Mouse (Mus musculus): ENCODE results near the gene Calm2. TPM values are rescaled to one million over a fixed set of nuclear protein-coding genes. Genes with fewer than 3 reads are reported as not detected.
A peak's percentile ranks its signal among the peaks of the same experiment; 100 is the strongest.

Gene Calm2
- polyA plus RNA-seq, 1 experiment from 2014 or later: 951 TPM

DNA sequence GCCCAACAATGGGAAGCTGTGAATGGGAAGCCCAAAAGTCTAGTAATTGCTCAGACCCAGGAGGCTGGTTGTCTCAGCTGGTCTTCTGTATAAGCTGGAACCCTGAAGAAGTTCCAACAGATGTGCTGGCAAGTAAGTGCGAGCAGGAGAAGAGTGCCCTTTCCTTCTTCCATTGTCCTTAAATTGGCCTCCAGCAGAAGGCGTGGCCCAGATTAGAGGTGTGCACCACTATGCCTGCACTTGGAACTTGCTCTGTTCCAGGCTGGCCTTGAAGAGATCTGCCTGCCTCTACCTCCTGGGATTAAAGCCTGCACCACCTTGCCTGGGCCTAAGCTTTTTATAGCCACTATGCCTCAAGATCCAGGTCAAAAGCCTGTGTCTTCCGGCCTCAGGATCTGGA lies 7.4 kb upstream of the Calm2 start:
- no peak overlapping the region for H3K4me2 ChIP-seq (replicated peaks; ENCODE audit: low read depth, low read length)
- no peak overlapping the region for H3K4me3 ChIP-seq (ENCODE audit: low read depth, low read length)
- H3K36me3 ChIP-seq (ENCODE audit: control insufficient read depth, insufficient read depth, low read length): no peaks in the 10 kb centered on the region
- no peaks in the 10 kb centered on the region for H3K27me3 ChIP-seq (ENCODE audit: control insufficient read depth, insufficient read depth, low read length)
- no peak overlapping the region for H3K9ac ChIP-seq (replicated peaks; ENCODE audit: low read depth, low read length)
- H3K4me1 ChIP-seq (ENCODE audit: control insufficient read depth, insufficient read depth, low read length): peaks cover 8% of the 10 kb centered on the region
- ATAC-seq (ENCODE audit: insufficient number of reproducible peaks, insufficient read depth, low FRiP score, low read depth): no peak
- H3K27ac ChIP-seq (ENCODE audit: low read length): no peak overlapping the region
- no peaks in the 10 kb centered on the region for H3K9me3 ChIP-seq (ENCODE audit: control insufficient read depth, low read depth, low read length)
- WGBS: 97% methylated on average over 3 of the region's 3 CpGs

DNA sequence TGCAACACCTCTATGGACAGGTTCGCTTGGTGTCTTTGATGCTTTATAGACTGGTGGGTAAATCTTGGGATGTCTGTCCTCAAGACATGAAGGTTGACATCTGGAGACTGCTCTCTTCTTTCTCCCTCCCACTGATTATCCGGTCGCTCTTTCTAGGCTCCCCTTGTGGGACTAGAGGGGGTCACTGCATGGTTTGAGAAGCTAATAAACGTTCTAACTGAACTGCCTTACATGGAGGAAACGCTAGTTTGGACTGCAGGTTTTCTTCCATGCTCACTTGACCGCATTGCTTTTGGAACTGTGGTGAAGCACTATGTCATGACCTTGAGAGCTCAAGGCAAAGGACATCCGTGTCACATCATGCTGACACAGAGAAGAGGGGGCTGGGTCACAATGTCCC lies 6.6 kb upstream of the Calm2 start:
- peaks cover 3% of the 10 kb centered on the region; the same call in 1 of the 2 replicates for H3K4me1 ChIP-seq (ENCODE audit: control insufficient read depth, insufficient read depth, low read length)
- H3K9ac ChIP-seq (replicated peaks; ENCODE audit: low read depth, low read length): no peak overlapping the region
- no peak overlapping the region for H3K4me3 ChIP-seq (ENCODE audit: low read depth, low read length)
- H3K4me2 ChIP-seq (replicated peaks; ENCODE audit: low read depth, low read length): no peak overlapping the region
- no peaks in the 10 kb centered on the region for H3K36me3 ChIP-seq (ENCODE audit: control insufficient read depth, insufficient read depth, low read length)
- ATAC-seq (ENCODE audit: insufficient number of reproducible peaks, insufficient read depth, low FRiP score, low read depth): no peak
- H3K27ac ChIP-seq (ENCODE audit: low read length): no peak overlapping the region
- H3K27me3 ChIP-seq (ENCODE audit: control insufficient read depth, insufficient read depth, low read length): no peaks in the 10 kb centered on the region
- WGBS: 78% methylated on average over 7 of the region's 7 CpGs
- no peaks in the 10 kb centered on the region for H3K9me3 ChIP-seq (ENCODE audit: control insufficient read depth, low read depth, low read length)

DNA sequence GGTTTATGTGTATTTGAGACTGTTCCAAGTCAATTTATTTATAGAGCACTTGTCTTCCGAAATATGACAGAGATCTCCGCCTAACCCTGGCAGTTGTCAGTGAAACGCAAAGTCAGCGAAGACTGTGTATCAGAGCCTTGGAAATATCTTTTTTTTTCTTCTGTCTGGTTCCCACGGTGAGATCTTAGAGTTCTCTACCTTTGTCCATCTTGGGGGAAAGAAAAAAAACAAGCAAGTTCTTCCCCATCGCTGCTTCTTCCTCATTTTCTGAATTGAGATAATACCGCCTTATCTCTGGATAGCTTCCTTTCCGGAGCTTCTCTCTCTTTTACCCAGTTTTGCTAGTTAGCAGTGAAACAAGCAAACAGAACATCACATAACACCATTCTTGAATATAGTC lies 2.1 kb upstream of the Calm2 start:
- peaks cover 10% of the 10 kb centered on the region for H3K4me1 ChIP-seq (ENCODE audit: control insufficient read depth, insufficient read depth, low read length)
- ATAC-seq (ENCODE audit: insufficient number of reproducible peaks, insufficient read depth, low FRiP score, low read depth): no peak
- WGBS: 88% methylated on average over 8 of the region's 8 CpGs

DNA sequence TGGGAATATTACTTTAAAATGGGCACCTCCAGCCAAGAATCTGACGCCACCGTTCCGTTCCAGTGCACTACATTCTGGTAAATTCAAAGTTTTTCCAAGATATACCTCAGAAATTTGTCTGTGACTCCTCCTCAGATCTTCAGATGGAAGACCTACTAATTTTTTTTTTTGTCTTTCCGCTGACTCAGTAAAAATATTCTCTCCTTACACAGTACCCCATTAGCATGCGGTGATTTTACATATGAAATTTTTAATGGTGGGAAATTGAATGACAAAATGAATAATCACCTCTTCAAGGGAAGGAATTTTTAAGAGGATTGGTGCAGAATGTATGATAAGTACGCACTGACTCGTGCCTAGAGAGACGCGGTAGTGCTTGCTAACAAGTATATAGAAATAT lies 1.6 kb upstream of the Calm2 start:
- Histone ChIP-seq H3K4me1 (ENCODE audit: control insufficient read depth, insufficient read depth, low read length) (peaks cover 14% of the 10 kb centered on the region), H3K27me3 (ENCODE audit: control insufficient read depth, insufficient read depth, low read length) (no peaks in the 10 kb centered on the region), H3K4me3 (ENCODE audit: low read depth, low read length) (no peak overlapping the region), H3K27ac (ENCODE audit: low read length) (no peak overlapping the region), H3K4me2 (replicated peaks; ENCODE audit: low read depth, low read length) (no peak overlapping the region), H3K9me3 (ENCODE audit: control insufficient read depth, low read depth, low read length) (no peaks in the 10 kb centered on the region), H3K9ac (replicated peaks; ENCODE audit: low read depth, low read length) (no peak overlapping the region), H3K36me3 (ENCODE audit: control insufficient read depth, insufficient read depth, low read length) (no peaks in the 10 kb centered on the region)
- WGBS: 92% methylated on average over 9 of the region's 9 CpGs
- no peak for ATAC-seq (ENCODE audit: insufficient number of reproducible peaks, insufficient read depth, low FRiP score, low read depth)

More for the DNA sequence above, 2.1 kb upstream of the Calm2 start:
- Histone ChIP-seq H3K9me3 (ENCODE audit: control insufficient read depth, low read depth, low read length) (no peaks in the 10 kb centered on the region), H3K4me3 (ENCODE audit: low read depth, low read length) (no peak overlapping the region), H3K9ac (replicated peaks; ENCODE audit: low read depth, low read length) (no peak overlapping the region), H3K4me2 (replicated peaks; ENCODE audit: low read depth, low read length) (no peak overlapping the region), H3K36me3 (ENCODE audit: control insufficient read depth, insufficient read depth, low read length) (no peaks in the 10 kb centered on the region), H3K27ac (ENCODE audit: low read length) (no peak overlapping the region), H3K27me3 (ENCODE audit: control insufficient read depth, insufficient read depth, low read length) (no peaks in the 10 kb centered on the region)

DNA sequence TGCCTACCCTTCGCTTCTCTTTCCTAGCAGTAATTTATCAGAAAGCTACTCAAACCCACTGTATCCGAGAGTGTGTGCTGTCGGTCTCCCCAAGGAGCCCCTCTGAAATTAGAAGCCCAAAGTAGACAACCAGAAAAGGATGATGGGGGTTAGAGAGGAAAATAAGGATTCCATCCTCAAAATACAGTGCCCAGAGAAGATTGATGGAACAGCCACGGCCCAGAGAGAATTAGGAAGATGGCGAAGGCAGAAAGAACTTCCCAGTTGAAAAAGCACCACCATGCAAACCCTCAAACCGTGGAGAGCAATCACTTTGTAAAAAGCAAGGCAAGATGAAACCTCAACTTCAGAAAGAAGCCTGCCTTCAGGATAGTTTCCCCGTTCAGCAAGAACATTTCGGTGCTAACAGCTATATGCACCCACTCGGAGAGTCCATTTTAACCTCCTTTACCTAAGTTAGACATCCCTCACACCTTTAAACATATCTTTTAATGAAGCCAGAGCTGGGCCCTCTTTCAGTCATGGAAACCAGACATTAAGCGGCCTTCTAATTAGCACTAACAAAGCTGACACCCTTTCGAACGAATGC lies 971 bp upstream of the Calm2 start:
- 44% methylated on average over 12 of the region's 12 CpGs for WGBS
- no peak for ATAC-seq (ENCODE audit: insufficient number of reproducible peaks, insufficient read depth, low FRiP score, low read depth)
- H3K9me3 ChIP-seq (ENCODE audit: control insufficient read depth, low read depth, low read length): no peaks in the 10 kb centered on the region
- peak overlapping the region; percentile 98; the same call in 1 of the 2 replicates for H3K27ac ChIP-seq (ENCODE audit: low read length)
- H3K36me3 ChIP-seq (ENCODE audit: control insufficient read depth, insufficient read depth, low read length): no peaks in the 10 kb centered on the region
- peak overlapping the region; percentile 95 for H3K9ac ChIP-seq (replicated peaks; ENCODE audit: low read depth, low read length)
- H3K4me3 ChIP-seq (ENCODE audit: low read depth, low read length): peak overlapping the region; percentile 90
- no peaks in the 10 kb centered on the region for H3K27me3 ChIP-seq (ENCODE audit: control insufficient read depth, insufficient read depth, low read length)
- H3K4me2 ChIP-seq (replicated peaks; ENCODE audit: low read depth, low read length): peak overlapping the region; percentile 60
- peaks cover 16% of the 10 kb centered on the region for H3K4me1 ChIP-seq (ENCODE audit: control insufficient read depth, insufficient read depth, low read length)

DNA sequence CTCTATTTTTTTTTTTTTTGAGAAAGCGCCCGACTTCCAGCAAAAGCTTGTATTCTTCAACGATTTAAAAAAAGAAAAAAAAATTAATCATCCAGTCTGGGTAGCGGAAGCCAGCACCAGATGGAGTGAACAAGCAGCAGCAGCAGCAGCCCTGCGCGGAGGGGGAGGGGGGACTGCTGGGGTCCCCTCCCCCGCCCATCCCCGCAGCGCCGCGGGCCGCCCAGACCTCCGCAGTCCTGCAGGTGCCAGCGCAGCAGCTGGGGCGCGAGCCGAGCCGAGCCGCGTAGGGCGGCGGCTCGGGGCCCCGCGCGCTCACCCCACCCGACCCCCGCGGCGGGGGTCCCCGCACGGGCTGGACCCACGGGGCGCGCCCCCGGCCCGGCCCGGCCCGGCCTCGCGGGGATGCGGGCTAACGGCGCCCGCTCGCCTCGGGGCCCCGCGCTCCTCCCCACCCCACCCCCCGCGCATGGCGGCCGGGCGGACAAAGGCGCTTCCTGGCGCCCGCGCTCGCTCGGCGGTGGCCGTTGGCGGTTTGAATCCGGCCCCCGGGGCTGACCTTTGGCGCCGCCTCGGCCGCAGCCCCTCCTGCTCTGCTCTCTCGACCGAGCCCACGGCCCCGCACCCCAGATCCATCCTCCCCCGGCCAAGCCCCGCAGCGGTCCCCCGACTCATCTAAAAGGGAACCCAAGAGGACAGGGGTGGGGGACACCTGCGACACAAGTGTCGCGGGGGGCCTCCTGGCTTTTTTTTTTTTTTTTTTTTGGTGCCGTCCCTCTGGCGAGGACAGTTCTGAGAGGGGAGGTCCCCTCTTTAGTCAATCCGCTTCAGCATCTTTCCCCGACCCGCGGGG lies 593 bp downstream of the Calm2 start:
- ATAC-seq (ENCODE audit: insufficient number of reproducible peaks, insufficient read depth, low FRiP score, low read depth): peak; percentile 74
- Histone ChIP-seq H3K27me3 (ENCODE audit: control insufficient read depth, insufficient read depth, low read length) (no peaks in the 10 kb centered on the region), H3K9me3 (ENCODE audit: control insufficient read depth, low read depth, low read length) (no peaks in the 10 kb centered on the region), H3K4me3 (ENCODE audit: low read depth, low read length) (peak overlapping the region; percentile 90), H3K27ac (ENCODE audit: low read length) (peak overlapping the region; percentile 98), H3K9ac (replicated peaks; ENCODE audit: low read depth, low read length) (peak overlapping the region; percentile 95), H3K36me3 (ENCODE audit: control insufficient read depth, insufficient read depth, low read length) (peaks cover 9% of the 10 kb centered on the region; the same call in 1 of the 2 replicates), H3K4me2 (replicated peaks; ENCODE audit: low read depth, low read length) (peak overlapping the region; percentile 44), H3K4me1 (ENCODE audit: control insufficient read depth, insufficient read depth, low read length) (peaks cover 16% of the 10 kb centered on the region)
- WGBS: under 1% methylated on average over 46 of the region's 86 CpGs

DNA sequence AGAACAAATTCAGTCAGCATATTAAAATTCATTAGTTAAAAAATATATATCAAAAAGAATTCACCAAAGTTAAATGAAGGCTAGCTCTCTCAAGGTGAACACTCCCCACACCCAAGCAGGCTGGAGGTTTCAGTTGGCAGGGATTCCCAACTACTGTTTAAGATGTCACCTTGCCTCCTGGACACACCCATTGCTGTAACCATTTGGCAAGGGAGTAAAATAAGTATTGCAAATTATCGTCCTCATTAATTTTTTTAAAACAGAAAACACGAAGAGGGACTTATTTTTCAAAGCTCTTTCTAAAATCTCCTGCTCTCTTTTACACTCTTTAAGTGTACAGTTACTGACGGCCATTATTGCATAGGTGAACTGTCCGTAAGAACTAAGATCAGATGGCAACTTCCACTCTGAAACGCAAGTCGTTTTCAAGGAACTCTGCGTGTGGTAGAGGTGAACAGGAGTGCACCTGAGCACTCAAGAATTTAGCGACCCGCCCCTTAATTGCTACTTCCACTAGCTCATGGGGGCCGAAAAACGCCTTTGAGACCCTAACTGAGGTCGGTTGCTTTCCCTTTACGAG lies 1.3 kb downstream of the Calm2 start:
- WGBS: under 1% methylated on average over 13 of the region's 13 CpGs

DNA sequence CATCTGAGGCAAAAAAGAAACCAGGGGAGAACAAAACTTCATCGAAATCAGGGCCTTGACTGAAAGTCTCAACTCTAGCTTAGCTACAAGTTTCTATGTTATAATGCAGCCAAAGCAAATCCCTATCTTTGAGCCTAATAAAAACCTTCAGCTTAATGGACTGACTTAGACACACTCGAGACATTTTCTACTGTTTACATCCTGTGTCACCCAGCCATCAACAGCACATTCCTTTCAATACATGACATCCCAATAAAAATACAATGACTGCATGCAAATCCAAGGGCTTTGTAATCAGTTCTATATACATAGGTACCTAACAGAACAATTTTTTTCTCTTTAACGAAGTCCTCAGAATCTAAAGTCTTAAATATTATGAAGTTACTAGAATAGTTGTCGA lies 2.0 kb downstream of the Calm2 start:
- H3K4me2 ChIP-seq (replicated peaks; ENCODE audit: low read depth, low read length): peak overlapping the region; percentile 44
- no peaks in the 10 kb centered on the region for H3K9me3 ChIP-seq (ENCODE audit: control insufficient read depth, low read depth, low read length)
- no peak for ATAC-seq (ENCODE audit: insufficient number of reproducible peaks, insufficient read depth, low FRiP score, low read depth)
- no peak overlapping the region; the same call in 1 of the 2 replicates for H3K27ac ChIP-seq (ENCODE audit: low read length)
- H3K27me3 ChIP-seq (ENCODE audit: control insufficient read depth, insufficient read depth, low read length): no peaks in the 10 kb centered on the region
- H3K36me3 ChIP-seq (ENCODE audit: control insufficient read depth, insufficient read depth, low read length): peaks cover 9% of the 10 kb centered on the region; the same call in 1 of the 2 replicates
- no peak overlapping the region for H3K9ac ChIP-seq (replicated peaks; ENCODE audit: low read depth, low read length)
- peaks cover 20% of the 10 kb centered on the region for H3K4me1 ChIP-seq (ENCODE audit: control insufficient read depth, insufficient read depth, low read length)
- 28% methylated on average over 4 of the region's 4 CpGs for WGBS
- H3K4me3 ChIP-seq (ENCODE audit: low read depth, low read length): peak overlapping the region; percentile 19

More for the DNA sequence above, 1.3 kb downstream of the Calm2 start:
- peak overlapping the region; percentile 44 for H3K4me2 ChIP-seq (replicated peaks; ENCODE audit: low read depth, low read length)
- H3K27me3 ChIP-seq (ENCODE audit: control insufficient read depth, insufficient read depth, low read length): no peaks in the 10 kb centered on the region
- peak overlapping the region; percentile 95 for H3K9ac ChIP-seq (replicated peaks; ENCODE audit: low read depth, low read length)
- no peaks in the 10 kb centered on the region for H3K9me3 ChIP-seq (ENCODE audit: control insufficient read depth, low read depth, low read length)
- peaks cover 9% of the 10 kb centered on the region; the same call in 1 of the 2 replicates for H3K36me3 ChIP-seq (ENCODE audit: control insufficient read depth, insufficient read depth, low read length)
- H3K27ac ChIP-seq (ENCODE audit: low read length): peak overlapping the region; percentile 98; the same call in 1 of the 2 replicates
- peak overlapping the region; percentile 90 for H3K4me3 ChIP-seq (ENCODE audit: low read depth, low read length)
- peaks cover 16% of the 10 kb centered on the region for H3K4me1 ChIP-seq (ENCODE audit: control insufficient read depth, insufficient read depth, low read length)
- no peak for ATAC-seq (ENCODE audit: insufficient number of reproducible peaks, insufficient read depth, low FRiP score, low read depth)

Data from stomach, embryonic 14.5 days (tissue).